Mouse (Mus musculus) Patski (cell line): ENCODE results near the gene Gm20388. TPM values are rescaled to one million over a fixed set of nuclear protein-coding genes. Genes with fewer than 3 reads are reported as not detected.

Source experiments
- ATAC-seq: fragments of 100-300 bp; one replicate; pipeline ENCODE4 v1.8.0; 2021
- CTCF ChIA-PET: fragments of 350-600 bp; sonication (Branson Sonifier 250); formaldehyde crosslinking; loops from one replicate; lab custom pipeline; 2022; ENCODE audit warnings: inconsistent platforms; lab: Charles Lee
- POLR2A ChIA-PET: fragments of 350-600 bp; sonication (Branson Sonifier 250); formaldehyde crosslinking; loops from one replicate; lab custom pipeline; 2022; ENCODE audit warnings: antibody characterized with exemption, inconsistent platforms; lab: Charles Lee
- DNase-seq: peaks from one replicate; pipeline ENCODE4 v3.0.0-alpha.2; 2011; ENCODE audit warnings: low read depth, low spot score
- H3K27me3 ChIP-seq: fragments of 371-371 bp; one replicate; pipeline ENCODE4 v1.5.1; 2021
- CTCF ChIP-seq: fragments of 100-300 bp; IDR thresholded peaks from one replicate; pipeline ENCODE4 v1.5.1; 2021
- in situ Hi-C: fragments of 300-500 bp; cut with MboI; formaldehyde crosslinking; loops from 3 replicates; pipeline ENCODE4 v1.11.1; 2018; ENCODE audit warnings: low pct_unique_long_range_greater_than_20kb, mixed read lengths
- polyA plus RNA-seq: library from polyadenylated mRNA; unstranded; gene quantifications from one replicate; pipeline ENCODE4 v1.2.3, GENCODE M21; 2021

Gene Gm20388
- polyA plus RNA-seq, 1 experiment from 2014 or later: 86.7 TPM

DNA sequence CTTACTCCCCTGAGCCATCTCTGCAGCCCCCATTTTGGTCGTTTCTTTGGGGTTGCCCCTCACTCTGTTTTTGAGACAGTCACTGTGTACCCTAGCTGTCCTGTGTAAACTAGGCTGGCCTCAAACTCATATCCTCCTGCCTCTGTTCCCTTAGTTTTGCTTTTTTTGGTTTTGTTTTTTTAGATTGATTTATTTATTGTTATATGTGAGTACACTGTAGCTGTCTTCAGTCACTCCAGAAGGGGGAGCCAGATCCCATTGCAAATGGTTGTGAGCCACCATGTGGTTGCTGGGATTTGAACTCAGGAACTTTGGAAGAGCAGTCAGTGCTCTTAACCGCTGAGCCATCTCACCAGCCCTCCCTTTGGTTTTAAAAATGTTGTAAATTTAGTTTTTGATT, 3195.9 kb downstream of the Gm20388 start:
- in situ Hi-C loops: no loop called here
- DNase-seq (no peak), ATAC-seq (no peak)
- POLR2A ChIA-PET: interaction anchor here (0.6 kb wide), 1 partner anchor 73 kb away, joined by 3 read pairs; no protein-coding TSS in a partner anchor
- H3K27me3 ChIP-seq: no peaks in the 10 kb centered on the region
- TF ChIP-seq CTCF: no peak
- CTCF ChIA-PET: interaction anchor here (1.0 to 2.4 kb wide), 6 partner anchors 19 to 276 kb away, joined by 3 to 14 read pairs (median 6); partner anchors contain the start of gene Spata2l

DNA sequence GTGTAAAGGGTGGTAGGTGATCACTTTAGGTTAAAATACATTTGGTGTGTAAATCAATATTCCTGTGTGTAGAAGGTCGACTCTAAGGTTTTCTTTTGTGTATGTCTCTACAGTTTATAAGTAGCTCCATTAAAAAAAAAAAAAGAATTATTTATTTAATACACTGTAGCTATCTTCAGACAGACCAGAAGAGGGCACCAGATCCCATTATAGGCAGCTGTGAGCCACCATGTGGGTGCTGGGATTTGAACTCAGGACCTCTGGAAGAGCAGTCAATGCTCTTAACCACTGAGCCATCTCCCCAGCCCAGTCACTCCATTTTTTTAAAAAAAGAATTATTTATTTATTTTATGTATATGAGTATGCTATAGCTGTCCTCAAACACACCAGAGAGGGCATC, 3197.4 kb downstream of the Gm20388 start:
- CTCF ChIA-PET: interaction anchor here (0.8 to 2.4 kb wide), 11 partner anchors 13 to 100 kb away, joined by 3 to 14 read pairs (median 4); no protein-coding TSS in a partner anchor
- in situ Hi-C loops: no loop called here
- DNase-seq (no peak), ATAC-seq (no peak)
- no peaks in the 10 kb centered on the region for H3K27me3 ChIP-seq
- no peak for TF ChIP-seq CTCF
- POLR2A ChIA-PET: interaction anchor here (0.6 kb wide), 2 partner anchors 56 to 131 kb away, joined by 3 to 4 read pairs; no protein-coding TSS in a partner anchor

DNA sequence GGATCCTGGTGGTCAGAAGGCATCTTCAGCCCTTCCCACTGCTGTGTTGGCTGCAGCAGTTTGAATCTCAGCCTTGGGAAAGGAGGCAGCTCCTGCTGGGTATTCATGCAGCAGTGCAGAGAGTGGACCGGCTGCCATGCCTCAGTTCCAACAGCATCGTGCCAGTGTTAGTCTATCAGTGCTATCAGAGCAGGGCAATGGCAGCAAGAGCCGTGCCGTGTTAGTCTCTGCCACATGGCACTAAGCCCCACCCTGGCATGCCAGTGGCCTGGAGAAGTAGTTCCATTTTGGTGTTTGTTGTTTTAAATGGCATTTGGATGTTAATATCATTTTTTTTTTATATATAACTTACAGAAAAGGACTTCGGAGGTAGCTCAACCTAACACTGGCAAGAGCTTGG, 3198.3 kb downstream of the Gm20388 start:
- DNase-seq: no peak
- ATAC-seq: no peak
- H3K27me3 ChIP-seq: no peaks in the 10 kb centered on the region
- TF ChIP-seq CTCF: no peak
- CTCF ChIA-PET: interaction anchor here (1.3 to 2.6 kb wide), 4 partner anchors 37 to 92 kb away, joined by 4 to 10 read pairs (median 4); no protein-coding TSS in a partner anchor
- in situ Hi-C loops: no loop called here
- POLR2A ChIA-PET: interaction anchor here (0.5 to 0.6 kb wide), 2 partner anchors 39 to 46 kb away, joined by 4 to 5 read pairs; no protein-coding TSS in a partner anchor

DNA sequence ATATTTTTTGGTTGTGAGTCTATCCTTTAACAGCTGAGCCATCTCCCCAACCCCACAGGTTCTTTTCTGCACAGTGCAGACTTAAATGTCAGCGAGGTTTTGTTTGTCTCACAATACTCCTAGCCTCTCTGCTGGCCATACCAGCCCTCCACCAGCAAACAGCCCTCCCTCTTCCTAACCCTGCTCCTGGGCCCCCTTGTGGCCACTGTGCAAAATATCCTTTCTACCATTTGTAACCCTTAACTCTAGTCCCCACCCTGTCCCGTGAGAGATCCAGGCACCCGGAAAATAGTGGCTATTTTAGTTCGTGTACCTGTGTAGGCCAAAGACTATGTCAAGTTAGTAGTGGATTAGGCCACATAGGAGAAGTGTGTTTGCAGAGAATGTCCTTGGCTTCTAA, 3200.0 kb downstream of the Gm20388 start:
- peaks cover 2% of the 10 kb centered on the region for H3K27me3 ChIP-seq
- in situ Hi-C loops: loop anchor here (5.0 kb wide), 2 partner anchors 42 to 92 kb away; no protein-coding TSS in a partner anchor
- no peak for TF ChIP-seq CTCF
- DNase-seq (no peak), ATAC-seq (no peak)
- ChIA-PET CTCF (interaction anchor here (0.6 to 2.6 kb wide), 6 partner anchors 24 to 210 kb away, joined by 3 to 10 read pairs (median 3); no protein-coding TSS in a partner anchor), POLR2A (no interaction called here)

DNA sequence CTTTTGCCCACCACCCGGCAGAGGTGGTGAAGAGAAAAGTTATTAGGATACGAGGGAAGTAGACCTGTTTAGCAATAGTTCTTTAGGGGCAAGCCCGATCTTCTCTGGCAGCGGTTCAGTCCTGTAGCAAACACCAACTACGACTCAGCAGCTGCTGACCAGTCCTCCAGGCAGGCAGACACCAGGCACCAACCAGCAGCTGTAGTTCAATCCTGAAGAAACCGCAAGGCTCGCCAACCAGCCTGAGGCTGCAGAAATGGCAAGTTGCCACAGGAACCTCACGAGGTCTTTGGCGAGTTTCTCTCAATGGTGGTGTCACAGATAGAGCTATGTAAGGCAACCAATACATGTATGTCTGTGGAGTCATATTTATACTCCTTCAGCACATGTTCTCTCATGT, 3202.3 kb downstream of the Gm20388 start:
- in situ Hi-C loops: loop anchor here (5.0 kb wide), 2 partner anchors 39 to 89 kb away; no protein-coding TSS in a partner anchor
- ChIA-PET POLR2A (interaction anchor here (0.7 kb wide), 1 partner anchor 21 kb away, joined by 3 read pairs; no protein-coding TSS in a partner anchor), CTCF (interaction anchor here (1.6 kb wide), 1 partner anchor 13 kb away, joined by 6 read pairs; no protein-coding TSS in a partner anchor)
- DNase-seq (no peak), ATAC-seq (no peak)
- H3K27me3 ChIP-seq: peaks cover 22% of the 10 kb centered on the region
- no peak for TF ChIP-seq CTCF

DNA sequence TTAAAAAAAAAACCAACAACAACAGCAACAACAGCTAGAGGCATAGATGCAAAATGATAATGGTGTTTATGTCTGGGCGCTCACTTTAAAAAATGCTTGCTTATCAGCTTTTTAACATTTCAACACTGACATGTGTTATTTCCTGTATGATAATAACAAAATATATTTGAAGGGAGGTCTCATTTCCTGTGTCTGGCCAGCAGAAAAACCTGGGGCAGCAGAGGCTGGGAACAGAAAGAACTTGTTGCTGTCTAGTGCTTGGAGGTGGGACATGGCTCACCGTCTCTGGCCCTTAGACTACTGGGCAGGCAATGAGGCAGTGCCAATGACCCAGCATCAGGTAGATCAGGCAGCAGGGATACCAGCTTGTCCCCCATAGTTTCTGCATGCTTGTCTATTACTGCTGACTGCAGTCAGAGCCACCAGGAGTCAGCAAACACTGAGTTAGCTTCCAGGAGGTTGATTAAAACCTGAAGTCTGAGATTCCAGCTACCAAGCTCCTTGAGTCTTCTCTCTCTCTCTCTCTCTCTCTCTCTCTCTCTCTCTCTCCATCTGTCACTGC, 3203.3 kb downstream of the Gm20388 start:
- in situ Hi-C loops: loop anchor here (5.0 kb wide), 2 partner anchors 38 to 88 kb away; no protein-coding TSS in a partner anchor
- CTCF ChIA-PET: interaction anchor here (0.9 to 1.6 kb wide), 2 partner anchors 12 to 91 kb away, joined by 3 to 6 read pairs; no protein-coding TSS in a partner anchor
- POLR2A ChIA-PET: no interaction called here

DNA sequence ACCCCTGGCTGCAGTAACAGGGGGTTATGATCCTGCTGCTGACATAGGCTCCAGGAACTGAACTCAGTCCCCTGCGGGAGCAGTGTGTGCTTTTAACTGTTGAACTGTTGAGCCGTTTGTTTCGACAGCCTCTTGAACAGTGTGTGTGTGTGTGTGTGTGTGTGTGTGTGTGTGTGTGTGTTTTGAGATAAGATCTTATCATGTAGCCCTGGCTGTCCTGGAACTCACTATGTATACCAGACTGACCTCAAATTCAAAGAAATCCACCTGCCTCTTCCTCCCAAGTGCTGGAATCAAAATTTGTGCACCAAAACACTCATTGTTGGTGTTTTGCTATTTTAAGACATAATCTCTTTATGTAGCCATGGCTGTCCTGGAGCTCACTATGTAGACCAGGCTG, 3204.0 kb downstream of the Gm20388 start:
- ChIA-PET CTCF (no interaction called here), POLR2A (no interaction called here)
- TF ChIP-seq CTCF: no peak
- ATAC-seq (no peak), DNase-seq (no peak)
- H3K27me3 ChIP-seq: peaks cover 29% of the 10 kb centered on the region
- in situ Hi-C loops: loop anchor here (5.0 kb wide), 2 partner anchors 38 to 88 kb away; no protein-coding TSS in a partner anchor

More for the DNA sequence above, 3203.3 kb downstream of the Gm20388 start:
- no peak for TF ChIP-seq CTCF
- no peak for DNase-seq
- peaks cover 26% of the 10 kb centered on the region for H3K27me3 ChIP-seq
- ATAC-seq: no peak

DNA sequence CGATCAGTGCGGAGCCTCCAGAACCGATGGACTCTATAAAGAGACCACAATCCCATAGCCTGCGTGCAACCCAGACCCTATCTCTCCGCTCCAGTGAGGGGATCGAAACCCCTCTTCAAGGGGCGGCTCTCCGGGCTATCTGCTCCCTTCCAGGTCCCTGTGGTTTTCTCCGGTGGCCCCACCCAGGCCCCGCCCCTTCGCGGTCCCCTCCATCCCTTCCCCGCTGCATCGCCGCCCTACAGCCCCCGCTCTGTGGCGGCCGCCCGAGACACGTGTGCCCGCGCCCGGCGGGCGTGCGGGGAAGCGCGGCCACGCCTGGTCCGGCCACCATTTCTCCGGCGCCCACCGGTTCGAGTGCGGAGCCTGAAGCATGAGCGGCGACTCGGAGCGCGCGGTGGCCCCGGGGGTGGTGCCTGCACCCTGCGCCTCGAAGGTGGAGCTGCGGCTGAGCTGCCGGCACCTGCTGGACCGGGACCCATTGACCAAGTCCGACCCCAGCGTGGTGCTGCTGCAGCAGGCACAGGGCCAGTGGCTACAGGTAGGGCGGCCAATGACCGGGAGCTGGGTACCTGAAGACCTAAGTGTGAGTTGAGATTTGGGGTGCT, 3206.6 kb downstream of the Gm20388 start, which contains the start of gene Cpne7:
Cpne7 (plus strand) TSS at position 248 of the 605 bp plus-strand sequence.
- DNase-seq: no peak
- no peak for ATAC-seq
- in situ Hi-C loops: no loop called here
- ChIA-PET POLR2A (interaction anchor here (0.9 kb wide), 1 partner anchor 62 kb away, joined by 3 read pairs; no protein-coding TSS in a partner anchor), CTCF (no interaction called here)
- H3K27me3 ChIP-seq: peaks cover 32% of the 10 kb centered on the region
- TF ChIP-seq CTCF: no peak

DNA sequence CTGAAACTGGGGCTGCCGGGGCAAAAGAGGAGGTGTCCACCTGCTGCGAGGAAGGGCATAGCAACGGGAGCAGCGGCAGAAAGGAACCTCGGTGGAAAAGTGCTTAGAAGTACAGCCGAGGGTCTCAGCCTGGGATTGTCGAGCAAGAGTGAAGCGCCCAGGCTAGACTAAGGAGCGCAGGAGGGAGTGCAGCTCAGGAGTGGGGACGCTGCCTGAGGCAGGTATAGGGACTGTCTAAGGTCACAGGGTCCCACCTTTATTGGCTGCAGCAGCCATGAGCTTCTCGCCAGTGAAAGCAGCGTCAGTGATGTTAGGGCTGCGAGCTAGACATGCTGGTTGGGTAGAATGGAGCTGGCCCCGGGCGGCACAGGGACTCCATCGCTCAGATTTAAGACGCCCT, 3207.1 kb downstream of the Gm20388 start:
- ChIA-PET CTCF (no interaction called here), POLR2A (interaction anchor here (0.6 to 0.9 kb wide), 3 partner anchors 12 to 214 kb away, joined by 3 to 4 read pairs (median 3); no protein-coding TSS in a partner anchor)
- no peak for DNase-seq
- no peak for TF ChIP-seq CTCF
- H3K27me3 ChIP-seq: peaks cover 32% of the 10 kb centered on the region
- in situ Hi-C loops: no loop called here
- no peak for ATAC-seq

DNA sequence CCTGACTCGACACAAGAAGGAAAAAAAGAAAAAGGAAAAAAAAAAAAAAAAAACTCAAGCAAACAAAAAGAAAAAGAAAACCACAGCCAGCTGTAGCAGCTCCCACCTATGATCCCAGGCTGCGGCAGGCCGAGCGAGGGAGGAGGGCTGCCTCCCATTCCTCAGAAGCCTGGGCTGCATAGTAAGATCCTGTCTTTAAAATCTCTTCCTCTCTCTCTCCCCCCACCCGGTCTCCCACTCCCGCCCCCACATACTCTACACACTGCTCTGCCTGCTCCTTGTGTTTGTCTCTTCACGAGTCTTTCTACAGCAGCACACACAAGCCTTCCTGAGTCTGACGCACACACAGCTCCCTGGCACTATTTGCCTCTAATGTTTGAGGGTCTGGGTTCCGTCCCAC, 3211.4 kb downstream of the Gm20388 start:
- no peak for TF ChIP-seq CTCF
- DNase-seq: no peak
- in situ Hi-C loops: no loop called here
- POLR2A ChIA-PET: no interaction called here
- H3K27me3 ChIP-seq: peaks cover 16% of the 10 kb centered on the region
- ATAC-seq: no peak
- CTCF ChIA-PET: no interaction called here
